Mouse (Mus musculus) embryonic fibroblast, embryonic 13.5 days (primary cell): ENCODE data around the gene Gm9970.

ENCODE experiments used
- CTCF ChIP-seq: IDR thresholded peaks from 2 replicates; pipeline ENCODE4 v1.5.1; 2011; ENCODE audit warnings: mild to moderate bottlenecking, control low read depth, low read length, moderate library complexity, borderline replicate concordance; ENCODE audit not compliant: insufficient read depth
- POLR2A ChIP-seq: IDR thresholded peaks from 2 replicates; pipeline ENCODE4 v1.6.1; 2011; ENCODE audit warnings: low read depth, mild to moderate bottlenecking, control low read depth, low read length, moderate library complexity

DNA sequence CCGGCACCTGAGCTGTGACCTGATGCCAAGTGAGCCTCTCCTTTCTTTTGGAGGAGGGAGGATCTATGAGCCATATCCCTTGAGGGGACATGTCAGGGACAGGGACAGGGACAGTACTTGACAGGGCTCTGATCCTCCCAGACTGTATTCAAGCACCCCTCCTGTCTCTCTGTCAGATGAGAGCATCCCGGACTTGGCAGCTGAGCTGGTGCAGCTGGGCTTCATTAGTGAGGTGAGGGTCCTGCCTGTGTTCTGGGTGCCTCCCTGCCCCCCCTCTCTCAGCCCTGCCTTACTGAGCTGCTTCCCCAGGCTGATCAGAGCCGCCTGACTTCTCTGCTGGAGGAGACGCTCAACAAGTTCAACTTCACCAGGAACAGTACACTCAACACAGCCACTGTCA is 9.7 kb upstream of the Gm9970 start:
- no peak for TF ChIP-seq POLR2A
- no peak for TF ChIP-seq CTCF
